Mouse (Mus musculus) liver, embryonic 15.5 days (tissue): ENCODE data around the gene Tmem189. TPM values are rescaled to one million over a fixed set of nuclear protein-coding genes. Genes with fewer than 3 reads are reported as not detected.
"Not testable (repeated sequence)": the region's sequence is repeated elsewhere in the genome, so short reads cannot be mapped to it uniquely, and the experiment has no call there.

Experiments used
- ATAC-seq: fragments of 200-750 bp; cut with Nextera tagmentation; 2 replicates; pipeline ENCODE4 v1.8.0; 2017; ENCODE audit warnings: moderate number of reproducible peaks, mild to moderate bottlenecking, moderate library complexity; ENCODE audit not compliant: insufficient read depth
- H3K27ac ChIP-seq: fragments of 300-500 bp; sonication (generic); replicated peaks from 2 replicates; pipeline ENCODE4 v1.5.1; 2015; ENCODE audit warnings: mild to moderate bottlenecking, inconsistent platforms
- H3K27me3 ChIP-seq: fragments of 300-500 bp; sonication (generic); 2 replicates; pipeline ENCODE4 v1.6.1; 2015; ENCODE audit warnings: mild to moderate bottlenecking, inconsistent platforms
- H3K36me3 ChIP-seq: fragments of 300-500 bp; sonication (generic); replicated peaks from 2 replicates; pipeline ENCODE4 v1.6.1; 2015; ENCODE audit warnings: moderate library complexity, mild to moderate bottlenecking, inconsistent platforms
- H3K4me1 ChIP-seq: fragments of 300-500 bp; sonication (generic); replicated peaks from 2 replicates; pipeline ENCODE4 v1.6.1; 2015; ENCODE audit warnings: inconsistent platforms
- H3K4me2 ChIP-seq: fragments of 300-500 bp; sonication (generic); 2 replicates; pipeline ENCODE4 v1.6.1; 2015; ENCODE audit warnings: moderate library complexity, mild to moderate bottlenecking, inconsistent platforms
- H3K4me3 ChIP-seq: fragments of 300-500 bp; sonication (generic); replicated peaks from 2 replicates; pipeline ENCODE4 v1.5.1; 2015; ENCODE audit warnings: mild to moderate bottlenecking, inconsistent platforms
- H3K9ac ChIP-seq: fragments of 300-500 bp; sonication (generic); 2 replicates; pipeline ENCODE4 v1.6.1; 2015; ENCODE audit warnings: moderate library complexity, mild to moderate bottlenecking, inconsistent platforms
- H3K9me3 ChIP-seq: fragments of 300-500 bp; sonication (generic); replicated peaks from 2 replicates; pipeline ENCODE4 v1.6.1; 2016; ENCODE audit warnings: inconsistent platforms
- WGBS: fragments of 180-500 bp; shearing (Covaris S2); methylation state at CpG from one replicate; pipeline ENCODE4 v1.1.7; 2015; ENCODE audit warnings: mixed read lengths; ENCODE audit not compliant: insufficient replicate concordance; 5-methylcytosine and 5-hydroxymethylcytosine counted together
- polyA plus RNA-seq: library from polyadenylated mRNA; unstranded; fragments of >200 nt; fragmentation: Nextera tagmentation; extraction: Ambion mirVana; gene quantifications from 2 replicates; pipeline ENCODE4 v1.2.1, GENCODE M21; 2015

The Tmem189 gene
- polyA plus RNA-seq, 1 experiment from 2014 or later: 17.4 TPM

GRCm38 (mm10) chr2:167646411-167646810 is 43.2 kb downstream of the Tmem189 start:
- Histone ChIP-seq H3K27ac (no peak overlapping the region), H3K27me3 (no peaks in the 10 kb centered on the region), H3K4me3 (no peak overlapping the region), H3K9ac (no peak overlapping the region), H3K4me1 (peaks cover 16% of the 10 kb centered on the region), H3K4me2 (no peak overlapping the region), H3K9me3 (no peaks in the 10 kb centered on the region), H3K36me3 (peaks cover 34% of the 10 kb centered on the region)
- no peak for ATAC-seq
- WGBS: 85% methylated on average over 4 of the region's 4 CpGs

- Histone ChIP-seq H3K4me1 (peaks cover 14% of the 10 kb centered on the region), H3K36me3 (peaks cover 29% of the 10 kb centered on the region)
- not testable (repeated sequence) for H3K4me2 ChIP-seq, ATAC-seq, H3K4me3 ChIP-seq, H3K27ac ChIP-seq, H3K9me3 ChIP-seq, H3K9ac ChIP-seq, H3K27me3 ChIP-seq
- WGBS: 69% methylated on average over 13 of the region's 13 CpGs
These were observed 46.1 kb downstream of the Tmem189 start for GRCm38 (mm10) chr2:167643356-167644052.

- no peak overlapping the region for H3K4me3 ChIP-seq
- 83% methylated on average over 6 of the region's 6 CpGs for WGBS
- peaks cover 29% of the 10 kb centered on the region for H3K36me3 ChIP-seq
- 0 out of 2 replicates have a peak overlapping the region, but pooled peaks have one; percentile 16 for H3K27ac ChIP-seq
- H3K9ac ChIP-seq: no peak overlapping the region
- no peak for ATAC-seq
- H3K4me2 ChIP-seq: no peak overlapping the region
- H3K9me3 ChIP-seq: no peaks in the 10 kb centered on the region
- peaks cover 5% of the 10 kb centered on the region; the same call in 1 of the 2 replicates for H3K27me3 ChIP-seq
- H3K4me1 ChIP-seq: peaks cover 14% of the 10 kb centered on the region
These were observed 47.5 kb downstream of the Tmem189 start for GRCm38 (mm10) chr2:167642164-167642563.

- H3K4me2 ChIP-seq: 0 out of 2 replicates have a peak overlapping the region, but pooled peaks have one; percentile 11
- peaks cover 5% of the 10 kb centered on the region; the same call in 1 of the 2 replicates for H3K27me3 ChIP-seq
- 0 out of 2 replicates have a peak, but pooled peaks have one; percentile 11 for ATAC-seq
- H3K27ac ChIP-seq: 0 out of 2 replicates have a peak overlapping the region, but pooled peaks have one; percentile 16
- H3K4me1 ChIP-seq: peaks cover 16% of the 10 kb centered on the region
- H3K9me3 ChIP-seq: no peaks in the 10 kb centered on the region
- no peak overlapping the region for H3K4me3 ChIP-seq
- H3K9ac ChIP-seq: no peak overlapping the region
- H3K36me3 ChIP-seq: peaks cover 29% of the 10 kb centered on the region
- WGBS: 35% methylated on average over 8 of the region's 8 CpGs
These were observed 48.3 kb downstream of the Tmem189 start for GRCm38 (mm10) chr2:167641337-167641736.

GRCm38 (mm10) chr2:167640279-167640678 is 49.3 kb downstream of the Tmem189 start:
- H3K27me3 ChIP-seq: peaks cover 5% of the 10 kb centered on the region; the same call in 1 of the 2 replicates
- H3K9ac ChIP-seq: no peak overlapping the region
- H3K36me3 ChIP-seq: peaks cover 20% of the 10 kb centered on the region
- no peaks in the 10 kb centered on the region for H3K9me3 ChIP-seq
- no peak overlapping the region for H3K4me2 ChIP-seq
- H3K4me1 ChIP-seq: peaks cover 24% of the 10 kb centered on the region
- no peak overlapping the region for H3K4me3 ChIP-seq
- H3K27ac ChIP-seq: no peak overlapping the region
- WGBS: 80% methylated on average over 3 of the region's 3 CpGs
- ATAC-seq: no peak

- peak overlapping the region; percentile 99 for H3K27ac ChIP-seq
- peak overlapping the region; percentile 51 for H3K4me3 ChIP-seq
- no peaks in the 10 kb centered on the region for H3K36me3 ChIP-seq
- H3K4me2 ChIP-seq: peak overlapping the region; percentile 79
- peak overlapping the region; percentile 44 for H3K9ac ChIP-seq
- H3K27me3 ChIP-seq: peaks cover 5% of the 10 kb centered on the region; the same call in 1 of the 2 replicates
- peaks cover 54% of the 10 kb centered on the region for H3K4me1 ChIP-seq
- no peaks in the 10 kb centered on the region for H3K9me3 ChIP-seq
- 58% methylated on average over 7 of the region's 7 CpGs for WGBS
- ATAC-seq: no peak
These were observed 54.6 kb downstream of the Tmem189 start for GRCm38 (mm10) chr2:167634865-167635512.

GRCm38 (mm10) chr2:167634338-167634770 is 55.3 kb downstream of the Tmem189 start:
- peaks cover 61% of the 10 kb centered on the region for H3K4me1 ChIP-seq
- peak; percentile 51 for ATAC-seq

GRCm38 (mm10) chr2:167633537-167633872 is 56.1 kb downstream of the Tmem189 start:
- H3K27ac ChIP-seq: peak overlapping the region; percentile 99
- H3K4me1 ChIP-seq: peaks cover 69% of the 10 kb centered on the region
- H3K4me3 ChIP-seq: peak overlapping the region; percentile 51; the same call in 1 of the 2 replicates
- H3K9me3 ChIP-seq: no peaks in the 10 kb centered on the region
- H3K36me3 ChIP-seq: 0 out of 2 replicates have a peak, but pooled peaks cover under 1% of the 10 kb centered on the region
- peak overlapping the region; percentile 47; the same call in 1 of the 2 replicates for H3K9ac ChIP-seq
- ATAC-seq: no peak
- peak overlapping the region; percentile 79 for H3K4me2 ChIP-seq
- 86% methylated on average over 6 of the region's 6 CpGs for whole genome bisulfite sequencing
- H3K27me3 ChIP-seq: no peaks in the 10 kb centered on the region

More at GRCm38 (mm10) chr2:167634338-167634770, 55.3 kb downstream of the Tmem189 start:
- WGBS: under 1% methylated on average over 15 of the region's 15 CpGs
- Histone ChIP-seq H3K4me2 (peak overlapping the region; percentile 79), H3K4me3 (peak overlapping the region; percentile 51), H3K36me3 (no peaks in the 10 kb centered on the region), H3K9me3 (no peaks in the 10 kb centered on the region), H3K27ac (peak overlapping the region; percentile 99), H3K9ac (peak overlapping the region; percentile 47), H3K27me3 (peaks cover 5% of the 10 kb centered on the region; the same call in 1 of the 2 replicates)

- peak overlapping the region; percentile 79 for H3K4me2 ChIP-seq
- peak overlapping the region; percentile 99 for H3K9ac ChIP-seq
- H3K27ac ChIP-seq: peak overlapping the region; percentile 99
- peaks cover 6% of the 10 kb centered on the region for H3K36me3 ChIP-seq
- no peaks in the 10 kb centered on the region for H3K27me3 ChIP-seq
- 60% methylated on average over 12 of the region's 12 CpGs for WGBS
- peaks cover 75% of the 10 kb centered on the region for H3K4me1 ChIP-seq
- H3K4me3 ChIP-seq: peak overlapping the region; percentile 94
- no peaks in the 10 kb centered on the region for H3K9me3 ChIP-seq
- no peak for ATAC-seq
These were observed 56.7 kb downstream of the Tmem189 start for GRCm38 (mm10) chr2:167632731-167633536.

- under 1% methylated on average over 87 of the region's 87 CpGs for WGBS
- H3K4me3 ChIP-seq: peak within 1 kb of the TSS; percentile 94
- peak; percentile 67 for ATAC-seq
These were observed 57.8 kb downstream of the Tmem189 start, which contains the start of gene Ube2v1 for GRCm38 (mm10) chr2:167631591-167632448. Gene Ube2v1, minus strand, starts transcription at chr2:167632095.

More at GRCm38 (mm10) chr2:167631591-167632448, 57.8 kb downstream of the Tmem189 start, which contains the start of gene Ube2v1:
- H3K4me1 ChIP-seq: peaks cover 86% of the 10 kb centered on the region
- peak within 1 kb of the TSS; percentile 99 for H3K27ac ChIP-seq
- peak within 1 kb of the TSS; percentile 79 for H3K4me2 ChIP-seq
- H3K9me3 ChIP-seq: no peaks in the 10 kb centered on the region
- peaks cover 16% of the 10 kb centered on the region for H3K36me3 ChIP-seq
- no peaks in the 10 kb centered on the region for H3K27me3 ChIP-seq
- peak within 1 kb of the TSS; percentile 99 for H3K9ac ChIP-seq
